Mouse (Mus musculus) cerebellum, postnatal 25 days (tissue): ENCODE measurements around the gene Kcnh2.
A peak's percentile ranks its signal among the peaks of the same experiment; 100 is the strongest.

Source experiments
- DNase-seq, 2 experiments: peaks; one replicate each; pipeline ENCODE4 v3.0.0; 2021; ENCODE audit warnings: mixed read lengths in 2 of 2

Kcnh2 gene

DNA sequence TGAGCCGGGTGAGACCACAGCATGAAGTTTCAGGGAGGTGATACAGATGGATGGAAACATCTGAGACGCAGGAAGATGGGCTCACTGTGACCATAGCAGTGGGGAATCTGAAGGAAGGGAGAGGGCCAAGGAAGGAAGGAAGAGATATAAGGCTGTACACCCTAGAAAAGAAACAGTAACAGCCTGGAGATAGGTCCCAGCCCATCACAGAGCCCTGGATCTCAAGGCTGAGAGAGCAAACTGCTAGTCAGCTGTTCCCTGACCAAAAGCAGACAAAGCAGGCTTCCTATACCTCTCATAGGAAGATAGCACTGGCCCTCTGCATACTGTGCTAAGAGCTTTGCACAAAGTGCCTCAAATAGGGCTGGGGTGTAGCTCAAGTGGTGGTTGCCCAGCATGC, 27.3 kb upstream of the Kcnh2 start:
- no peak for DNase-seq

DNA sequence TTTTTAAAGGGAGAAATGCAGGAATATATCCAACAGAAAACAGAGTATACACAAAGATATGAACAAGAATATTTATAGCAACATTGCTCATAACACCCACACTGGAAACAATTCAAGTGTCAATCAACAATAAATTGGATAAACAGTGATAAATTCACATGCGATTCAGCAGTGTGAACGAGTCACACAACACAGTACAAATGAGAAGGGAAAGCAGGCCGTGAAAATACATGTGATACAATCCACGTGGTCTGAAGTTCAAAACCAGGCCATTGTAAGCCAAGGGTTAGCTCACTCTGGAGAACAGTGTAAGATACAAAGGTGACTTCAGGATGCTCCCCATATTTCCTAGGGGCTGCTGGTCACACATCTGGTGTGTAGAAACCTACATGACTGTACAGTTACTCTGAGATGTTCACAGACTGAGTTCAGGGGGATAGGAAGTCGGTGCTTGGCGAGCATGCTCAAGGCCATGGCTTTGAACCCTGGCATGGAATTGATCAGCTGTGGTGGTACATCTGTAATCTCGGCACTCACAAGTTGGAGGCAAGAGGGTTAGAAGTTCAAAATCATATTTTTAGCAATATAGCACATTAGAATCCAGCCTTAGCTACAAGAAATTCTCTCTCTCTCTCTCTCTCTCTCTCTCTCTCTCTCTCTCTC, 23.4 kb upstream of the Kcnh2 start:
- no peak for DNase-seq

DNA sequence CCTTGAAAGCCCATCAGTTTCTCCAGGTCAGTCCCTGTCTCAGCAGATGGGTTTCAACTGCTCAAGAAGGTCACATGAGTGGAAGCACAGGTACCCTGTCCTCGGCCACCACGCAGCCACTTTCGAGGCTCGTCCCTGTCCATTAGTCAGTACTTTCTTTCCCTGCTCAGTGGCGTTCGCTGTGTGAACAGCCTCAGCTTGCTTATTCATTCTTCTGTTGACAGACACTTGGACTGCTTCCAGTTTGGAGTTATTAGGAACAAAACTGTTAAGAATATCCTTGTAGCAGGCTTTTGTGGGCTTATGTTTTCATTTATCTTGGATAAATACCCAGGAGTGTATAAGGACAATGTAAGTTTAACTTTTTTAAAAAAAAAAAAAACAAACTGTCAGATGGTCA, 22.8 kb upstream of the Kcnh2 start:
- DNase-seq = no peak

DNA sequence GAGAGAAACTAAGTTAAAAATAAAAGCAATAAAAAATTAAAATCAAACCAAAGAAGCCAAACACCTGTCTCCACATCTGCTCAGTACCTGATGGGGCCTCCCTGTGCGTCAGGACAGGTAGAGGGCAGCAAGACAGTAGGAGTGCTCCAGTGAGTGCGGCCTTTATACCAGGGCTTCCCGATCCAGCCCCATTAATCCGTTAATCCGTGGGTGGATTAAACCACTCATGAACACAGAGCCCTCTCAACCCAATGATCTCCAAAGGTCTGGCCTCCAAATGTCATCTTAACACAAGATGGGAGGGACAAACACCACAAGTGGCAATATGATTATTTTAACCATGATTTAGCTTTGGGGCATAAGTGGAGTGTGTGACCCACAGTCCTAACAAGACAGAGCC, 22.4 kb upstream of the Kcnh2 start:
- no peak for DNase-seq

DNA sequence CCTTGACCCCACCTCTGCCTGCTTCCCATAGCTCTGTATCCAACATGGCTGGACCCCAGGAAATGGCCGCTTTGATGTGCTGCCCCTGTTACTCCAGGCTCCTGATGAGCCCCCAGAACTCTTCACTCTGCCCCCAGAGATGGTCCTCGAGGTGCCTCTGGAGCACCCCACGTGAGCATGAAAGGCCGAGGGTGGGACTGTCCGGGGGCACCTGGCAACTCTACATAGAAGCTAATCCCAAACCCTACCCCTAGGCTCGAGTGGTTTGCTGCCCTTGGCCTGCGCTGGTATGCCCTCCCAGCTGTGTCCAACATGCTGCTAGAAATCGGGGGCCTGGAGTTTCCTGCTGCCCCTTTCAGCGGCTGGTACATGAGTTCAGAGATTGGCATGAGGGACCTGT, 18.4 kb upstream of the Kcnh2 start:
- no peak for DNase-seq

DNA sequence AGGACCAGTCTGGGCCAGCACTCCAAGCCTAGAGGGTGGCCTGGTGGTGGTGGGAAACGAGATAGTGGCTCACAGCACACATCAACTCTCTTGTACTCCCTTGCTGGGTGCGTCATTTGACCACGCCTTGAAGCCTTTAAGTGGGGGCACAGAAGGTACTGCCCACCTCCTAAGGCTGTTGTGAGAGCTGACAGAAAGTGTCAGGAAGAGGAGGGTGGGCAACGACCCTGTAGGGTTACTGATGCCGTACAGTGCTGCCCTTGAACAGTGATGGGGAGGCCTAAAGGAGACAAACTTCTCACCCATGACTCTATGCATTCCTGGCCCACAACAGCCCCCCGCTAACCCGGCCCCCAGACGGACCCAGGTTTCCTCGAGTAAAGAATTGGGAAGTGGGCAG, 15.0 kb upstream of the Kcnh2 start:
- DNase-seq = no peak

DNA sequence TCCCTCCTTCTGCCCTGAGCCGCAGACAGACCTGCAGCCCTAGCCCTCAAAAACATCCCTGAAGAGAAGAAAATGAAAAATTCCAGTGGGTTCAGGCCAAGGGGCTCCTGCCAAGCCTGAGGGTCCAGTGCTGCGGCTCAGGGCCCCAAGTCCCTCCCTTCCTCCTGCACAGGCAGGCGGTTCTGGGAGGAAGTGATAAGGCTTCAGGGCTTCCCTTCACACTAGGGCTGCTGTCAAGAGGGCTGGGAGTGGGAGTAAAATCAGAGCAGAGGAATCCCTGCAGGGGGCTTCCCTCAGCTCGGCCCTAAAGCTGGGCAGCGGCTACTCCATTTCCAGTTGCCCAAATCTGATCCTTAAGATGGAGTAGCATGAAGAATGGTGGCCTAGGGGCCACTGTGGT, 14.1 kb upstream of the Kcnh2 start:
- no peak for DNase-seq

DNA sequence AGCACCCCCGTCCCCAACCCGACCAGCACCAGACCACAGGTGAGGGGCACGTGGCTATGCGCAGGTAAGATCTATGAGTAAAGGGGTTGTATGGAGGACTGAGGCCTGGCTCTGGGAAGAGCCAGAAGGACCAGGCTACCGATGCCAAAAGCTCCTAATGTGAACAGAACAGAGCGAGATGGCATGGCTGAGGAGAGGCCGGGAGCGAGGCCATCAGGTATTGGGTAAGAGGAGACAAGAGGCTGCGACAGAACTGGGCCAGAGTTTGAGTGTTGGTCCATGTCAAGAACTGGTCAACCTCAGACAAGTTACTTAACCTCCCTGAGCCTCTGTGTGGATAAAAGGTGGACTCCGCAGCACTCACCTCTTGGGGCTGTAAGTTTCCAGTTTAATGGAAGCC, 13.6 kb upstream of the Kcnh2 start:
- DNase-seq = no peak

DNA sequence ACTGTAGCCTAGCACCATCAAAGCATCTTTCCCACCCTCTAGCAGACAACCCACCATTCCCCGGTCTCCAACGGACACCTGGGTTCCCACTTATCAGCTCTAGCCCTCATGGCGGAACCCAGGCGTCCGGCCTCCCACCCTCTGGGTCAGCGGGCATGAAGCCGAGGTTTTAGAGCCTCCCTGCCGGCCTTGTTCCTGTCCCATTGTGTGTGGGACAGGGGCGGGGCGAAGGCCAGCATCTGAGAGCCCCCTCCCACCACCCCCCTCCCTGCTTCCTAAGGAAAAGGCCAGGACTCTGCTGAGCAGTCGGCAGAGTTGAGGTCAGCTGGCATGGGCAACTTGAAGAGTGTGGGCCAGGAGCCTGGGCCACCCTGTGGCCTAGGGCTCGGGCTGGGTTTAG, 13.1 kb upstream of the Kcnh2 start, which contains the start of gene Nos3:
Gene Nos3 (plus strand): TSS at position 303 of the 400 bp plus-strand sequence.
- no peak for DNase-seq

DNA sequence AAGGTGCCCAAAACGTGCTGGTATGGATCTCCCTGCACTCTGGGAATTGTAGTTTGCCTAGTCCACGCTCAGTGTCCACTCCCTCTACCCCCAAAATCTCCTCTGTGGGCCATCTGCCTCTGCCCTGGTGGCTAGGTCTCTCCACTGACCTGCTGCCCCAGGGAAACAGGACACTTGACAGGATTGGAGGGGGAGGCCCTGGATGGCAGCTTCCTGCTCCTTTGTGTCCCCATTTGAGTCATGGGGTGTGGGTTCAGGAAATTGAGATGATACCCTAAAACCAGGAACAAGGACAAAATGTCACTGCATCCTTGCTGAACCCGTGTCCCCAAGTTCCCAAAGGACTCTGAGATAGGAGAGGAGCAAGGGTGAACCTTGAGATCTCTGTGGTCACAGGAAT, 12.7 kb upstream of the Kcnh2 start:
- no peak for DNase-seq

DNA sequence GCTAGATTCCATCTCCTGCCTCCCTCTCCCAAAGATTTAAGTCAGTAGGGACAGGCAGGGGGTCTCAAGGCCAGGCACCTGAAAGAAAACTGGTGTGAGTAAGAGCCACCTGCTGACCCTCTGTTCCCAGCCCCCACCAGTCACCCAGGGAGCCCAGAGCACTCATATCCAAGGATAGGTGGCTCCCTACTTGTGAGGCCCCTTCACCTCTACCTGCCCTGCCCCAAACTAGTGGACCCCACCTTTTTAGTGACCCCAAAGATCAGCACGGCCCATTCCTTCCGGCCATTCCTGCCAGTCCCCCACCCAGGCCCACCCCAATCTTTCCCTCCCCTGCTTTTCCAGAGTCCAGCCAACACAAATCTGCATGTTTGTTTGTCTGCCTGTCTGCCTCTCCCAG, 12.1 kb upstream of the Kcnh2 start:
- DNase-seq = no peak

DNA sequence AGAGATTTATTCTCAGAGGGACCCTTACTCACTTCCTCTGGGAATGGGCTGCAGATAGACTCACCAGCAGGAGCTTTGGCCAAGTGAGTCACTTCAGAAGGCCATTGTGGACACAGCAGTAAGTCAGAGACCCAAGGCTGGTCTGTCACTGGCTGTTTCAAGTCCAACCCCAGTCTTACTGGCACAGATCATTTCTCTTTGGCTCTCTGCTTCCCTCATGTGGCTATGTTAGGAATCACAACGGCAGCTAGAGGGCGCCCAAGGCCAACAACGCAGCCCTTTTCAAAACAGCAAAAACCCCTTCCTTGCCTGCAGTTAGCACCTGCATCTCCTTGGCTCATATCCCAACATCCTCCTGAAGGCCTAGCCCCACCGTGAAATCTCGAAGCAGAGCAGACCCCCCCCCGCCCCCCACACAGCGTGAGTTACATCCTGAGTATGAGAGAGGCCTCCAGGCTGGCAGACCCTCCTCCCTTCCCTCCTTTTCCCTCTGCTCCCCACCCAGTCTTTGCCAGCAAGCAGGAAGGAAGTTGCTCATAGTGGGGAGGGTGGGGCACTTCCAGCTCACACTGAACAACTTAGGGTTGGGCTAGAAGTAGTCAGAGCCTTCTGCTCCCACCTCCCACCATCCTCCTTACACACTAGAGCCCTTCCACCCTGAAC, 9.5 kb upstream of the Kcnh2 start:
- DNase-seq = peak; percentile 89 to 91

DNA sequence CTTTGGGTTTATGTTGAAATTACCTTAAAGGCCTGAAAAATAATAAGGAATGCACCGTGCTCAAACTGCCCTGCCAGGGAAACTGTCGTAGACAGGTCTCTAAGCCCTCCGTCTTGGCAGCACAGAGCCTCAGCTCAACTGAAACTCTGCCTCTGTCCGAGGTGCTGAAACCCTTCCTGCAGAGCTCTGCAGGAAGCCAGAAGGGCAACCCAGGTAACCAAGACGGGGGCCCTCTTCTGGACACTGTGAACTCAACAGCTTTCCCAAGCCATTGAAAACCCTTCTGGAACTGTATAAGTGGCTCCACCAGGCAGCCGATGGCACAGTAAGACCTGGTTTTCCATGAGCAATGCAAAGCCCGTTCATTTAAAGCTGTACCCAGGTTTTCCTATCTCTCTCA, 6.1 kb upstream of the Kcnh2 start:
- peak in 1 of 2 experiments; percentile 53 for DNase-seq

DNA sequence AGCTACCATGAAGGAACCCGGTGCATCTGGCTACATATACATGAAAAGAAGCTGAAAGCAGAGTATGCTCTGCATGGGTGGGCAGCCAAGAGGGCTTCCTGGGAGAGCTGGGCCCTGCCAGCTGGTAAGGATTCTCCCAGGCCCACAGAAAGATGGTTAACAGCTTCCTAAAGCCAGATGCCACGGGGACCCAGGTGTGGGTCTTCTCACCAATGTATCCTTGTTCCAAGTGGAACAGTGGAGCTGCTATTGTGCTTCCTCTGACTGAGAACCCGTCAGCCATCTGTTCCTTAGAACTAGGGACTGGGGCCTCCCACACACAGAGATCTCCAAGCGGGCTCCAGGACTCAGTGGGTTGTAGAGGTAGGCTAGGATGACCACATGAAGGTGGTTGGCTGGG, 5.4 kb upstream of the Kcnh2 start:
- DNase-seq = no peak

DNA sequence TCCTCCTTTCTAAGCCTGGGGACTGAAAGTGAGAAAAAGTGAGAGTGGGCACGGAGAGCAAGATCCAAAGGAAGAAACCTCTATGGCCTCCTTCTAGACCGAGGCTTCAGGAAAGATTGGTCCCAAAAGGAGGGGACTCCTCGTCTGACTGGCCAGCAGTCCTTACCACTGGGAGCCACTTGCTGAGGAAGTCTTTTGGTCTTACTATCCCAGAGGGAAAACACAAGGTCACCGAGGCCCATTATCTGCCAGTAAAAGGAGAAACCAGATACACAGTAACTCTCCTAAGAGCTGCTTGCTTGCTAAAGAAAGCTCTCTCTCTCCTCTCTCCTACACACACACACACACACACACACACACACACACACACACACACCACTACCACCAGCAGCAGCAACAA, 1.9 kb upstream of the Kcnh2 start:
- DNase-seq = no peak

DNA sequence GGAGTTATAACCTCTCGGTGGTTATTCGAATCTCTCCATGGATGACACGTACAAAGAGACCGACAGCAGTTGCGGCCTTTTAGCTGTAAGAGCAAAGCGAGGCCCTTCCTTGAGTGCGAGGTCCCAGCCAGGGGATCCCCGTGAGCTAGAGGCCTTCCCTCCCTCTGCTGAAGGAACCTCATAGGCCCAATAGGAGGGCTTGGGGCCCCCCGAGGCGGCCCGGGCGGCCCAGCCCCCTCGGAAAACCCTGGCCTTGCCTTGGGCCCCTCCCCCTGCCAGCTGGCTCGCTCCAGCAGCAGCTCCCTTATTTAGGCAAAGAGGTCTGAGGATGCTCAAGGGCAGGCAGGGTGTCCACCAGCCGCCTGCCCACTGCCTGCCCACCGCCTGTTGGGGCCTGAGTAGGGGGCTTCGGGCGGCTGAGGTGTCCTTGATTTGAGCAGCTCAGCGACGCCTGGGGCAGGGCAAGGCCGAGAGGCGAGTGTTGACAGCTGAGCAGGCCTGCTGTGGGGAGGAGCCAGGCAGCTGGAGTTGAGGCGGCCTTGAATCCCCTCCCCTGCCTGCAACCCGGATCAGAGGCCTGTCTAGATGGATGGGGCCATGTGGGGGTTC, 951 bp upstream of the Kcnh2 start:
- DNase-seq = peak; percentile 45 to 53

DNA sequence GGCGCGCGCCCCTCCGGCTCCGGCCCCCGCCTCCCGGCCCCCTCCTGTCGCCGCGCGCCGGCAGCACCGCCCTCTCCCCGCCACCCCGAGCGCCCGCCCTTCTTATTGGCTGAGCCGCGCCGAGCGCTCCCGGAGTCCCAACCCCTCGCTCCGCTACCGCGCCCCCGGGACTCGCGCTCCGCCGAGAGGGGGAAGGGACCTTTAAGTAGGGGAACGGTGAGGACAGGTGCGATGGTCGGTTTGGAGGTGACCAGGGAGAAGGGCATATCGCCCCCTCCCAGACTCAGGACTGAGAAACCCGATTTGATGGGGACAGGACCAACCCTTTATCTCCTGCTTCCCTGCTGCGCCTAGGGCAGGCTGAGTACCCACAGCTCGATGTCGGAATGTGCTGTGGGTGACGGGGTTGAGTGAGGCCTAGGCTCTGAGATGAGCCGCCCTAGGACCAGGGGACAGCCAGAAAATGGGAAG, 332 bp upstream of the Kcnh2 start:
- peak; percentile 91 to 96 for DNase-seq

DNA sequence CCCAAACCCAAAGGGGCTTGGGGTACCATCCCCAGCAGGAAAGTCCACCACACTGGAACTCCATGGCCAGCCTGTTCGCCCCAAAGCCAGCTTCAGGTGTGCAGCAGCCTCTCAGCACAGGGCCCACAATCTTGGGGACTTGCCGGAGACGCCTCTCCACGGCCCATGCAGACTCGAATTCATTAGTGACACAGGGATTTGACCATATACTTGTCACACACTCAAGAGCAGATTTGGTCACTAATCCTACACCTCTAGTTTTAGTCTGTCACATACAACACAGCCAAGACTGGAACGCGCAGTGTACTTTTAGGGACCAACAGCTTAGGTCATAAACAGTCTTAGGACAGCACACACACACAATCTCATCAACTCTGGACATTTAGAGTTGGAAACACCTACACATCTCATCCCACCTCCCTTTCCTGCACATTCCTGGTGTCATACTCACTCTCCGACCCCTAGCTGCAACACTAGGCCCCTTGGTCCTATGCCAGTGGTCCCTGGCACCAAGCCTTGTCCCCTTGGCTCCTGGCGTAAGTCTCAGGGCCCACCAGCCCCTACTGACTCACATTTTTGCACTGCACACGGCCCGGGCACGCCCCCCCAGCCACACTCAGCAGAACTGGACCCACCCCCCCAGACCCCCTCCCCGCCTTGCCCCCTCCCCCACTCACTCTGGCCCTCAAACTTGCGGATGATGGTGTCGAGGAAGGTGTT, 713 bp downstream of the Kcnh2 start:
- peak in 1 of 2 experiments; percentile 54 for DNase-seq

DNA sequence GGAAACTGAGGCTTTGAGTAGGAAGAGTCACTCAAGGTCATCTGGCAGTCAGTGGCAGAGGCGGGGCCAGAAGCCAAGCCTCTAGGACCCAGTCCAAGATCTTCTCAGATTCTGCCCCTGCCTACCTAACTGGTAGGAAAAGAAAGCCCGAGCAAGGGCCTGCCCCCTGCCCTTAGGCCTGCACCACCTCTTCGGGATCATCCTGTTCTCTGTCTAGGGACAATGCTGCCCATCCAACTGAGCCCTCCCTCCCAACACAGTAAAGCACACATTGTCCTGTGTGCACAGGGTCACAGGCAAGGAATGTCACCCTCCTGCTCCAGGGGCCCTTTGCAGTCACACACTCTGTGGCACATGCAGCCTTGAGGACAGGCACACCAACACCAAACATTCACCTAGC, 1.3 kb downstream of the Kcnh2 start:
- DNase-seq = peak in 1 of 2 experiments; percentile 39

DNA sequence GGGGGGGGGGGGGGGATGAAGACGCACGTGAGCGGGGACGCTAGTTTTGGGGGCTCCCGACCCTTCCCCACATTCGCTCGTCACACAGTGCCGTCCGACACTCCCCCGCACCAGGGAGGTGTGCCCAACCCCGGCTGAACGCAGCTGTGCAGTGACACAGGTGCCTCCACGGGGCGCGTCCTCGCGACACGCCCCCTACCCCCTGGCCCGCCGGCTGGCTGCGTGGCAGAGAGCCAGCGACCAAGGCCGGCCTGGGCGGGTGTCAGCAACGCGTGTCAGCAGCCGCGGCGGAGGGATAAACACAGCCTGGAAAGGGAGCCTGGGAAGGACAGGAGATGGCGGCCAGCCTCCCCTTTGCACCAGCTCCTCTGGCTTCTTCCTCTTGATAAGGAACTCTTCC, 2.9 kb downstream of the Kcnh2 start:
- DNase-seq = peak; percentile 41 to 57

DNA sequence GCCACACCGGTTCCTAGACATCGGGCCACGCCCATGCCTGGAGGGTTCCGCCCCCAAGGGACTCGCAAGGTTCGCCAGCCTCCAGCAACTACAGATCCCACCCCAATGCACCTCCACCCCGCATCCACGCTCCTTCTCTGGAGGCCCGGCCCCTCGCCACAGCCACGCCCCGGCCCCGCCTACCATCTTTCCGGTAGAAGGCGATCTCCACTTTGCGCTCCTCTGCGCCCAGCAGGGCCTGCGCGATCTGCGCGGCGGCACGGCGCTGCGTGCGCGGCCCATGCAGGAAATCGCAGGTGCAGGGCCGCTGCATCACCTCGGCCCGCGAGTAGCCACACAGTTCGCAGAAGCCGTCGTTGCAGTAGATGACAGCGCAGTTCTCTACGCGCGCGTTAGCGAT, 3.3 kb downstream of the Kcnh2 start:
- DNase-seq = peak; percentile 75 to 84

DNA sequence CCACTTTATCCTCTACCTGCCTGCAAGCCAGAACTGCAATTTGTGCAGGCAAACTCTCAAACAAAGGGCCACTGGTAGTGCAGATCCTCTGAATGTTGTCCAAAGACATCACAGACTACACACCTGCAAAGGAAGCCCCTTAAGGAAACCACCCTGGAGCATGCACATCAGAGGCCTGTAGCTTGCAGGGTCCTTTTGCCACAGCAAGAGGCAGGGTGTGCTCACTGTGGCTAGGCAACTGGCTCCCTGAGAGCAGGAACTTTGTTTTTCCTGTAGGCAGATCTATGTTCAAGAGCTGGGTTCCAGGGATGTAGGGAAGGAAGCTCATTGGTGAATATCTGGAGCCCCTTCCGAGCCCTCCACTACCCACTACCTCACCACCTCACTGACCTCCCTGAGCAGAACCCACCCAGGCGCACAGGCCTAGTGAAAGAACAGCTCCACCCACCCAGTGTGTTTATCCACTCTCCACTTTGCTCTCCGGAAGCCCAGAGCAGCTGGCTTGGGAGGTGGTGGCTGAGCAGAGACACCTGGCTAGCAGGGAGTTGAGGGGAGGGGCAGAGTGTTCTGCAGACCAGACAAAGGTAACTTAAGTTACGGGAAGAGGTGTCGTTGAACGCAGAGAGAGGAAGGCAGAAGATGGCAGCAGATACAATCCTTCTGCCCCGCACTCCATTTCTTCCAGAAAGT, 4.1 kb downstream of the Kcnh2 start:
- DNase-seq = no peak

DNA sequence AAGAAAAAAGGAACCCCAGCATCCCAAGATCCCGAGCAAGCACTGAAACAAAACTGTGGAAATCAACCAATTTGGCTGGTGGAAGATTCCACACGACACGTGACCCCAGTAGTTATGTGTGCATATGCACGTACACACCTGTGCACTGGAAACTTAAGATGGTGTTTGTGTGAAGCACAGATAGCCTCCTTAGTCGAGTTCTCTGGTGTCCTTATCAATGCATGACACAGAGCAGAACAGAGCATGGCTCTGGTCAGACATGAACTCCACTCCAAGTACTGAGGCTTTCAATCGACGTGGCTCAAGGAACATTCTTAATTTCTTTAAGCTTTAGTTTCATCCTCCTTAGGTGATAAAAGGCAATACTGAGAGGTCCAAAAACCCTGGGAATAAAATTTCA, 5.1 kb downstream of the Kcnh2 start:
- DNase-seq = no peak
